Mouse (Mus musculus): ENCODE results near the gene Taf1a.

GRCm38 (mm10) chr1:183382621-183383020, 6.2 kb upstream of the Taf1a start:
- TF ChIP-seq POLR2A (IDR thresholded peaks at IDR 0.05; ENCODE audit: insufficient read depth, low read depth, low read length) (no peak), CTCF (IDR thresholded peaks at IDR 0.05) (no peak), EP300 (IDR thresholded peaks at IDR 0.05; ENCODE audit: insufficient read depth, low read depth, low read length) (no peak)
